11 mouse cellular contexts compared by ENCODE assay signal in the genomic region with DNA sequence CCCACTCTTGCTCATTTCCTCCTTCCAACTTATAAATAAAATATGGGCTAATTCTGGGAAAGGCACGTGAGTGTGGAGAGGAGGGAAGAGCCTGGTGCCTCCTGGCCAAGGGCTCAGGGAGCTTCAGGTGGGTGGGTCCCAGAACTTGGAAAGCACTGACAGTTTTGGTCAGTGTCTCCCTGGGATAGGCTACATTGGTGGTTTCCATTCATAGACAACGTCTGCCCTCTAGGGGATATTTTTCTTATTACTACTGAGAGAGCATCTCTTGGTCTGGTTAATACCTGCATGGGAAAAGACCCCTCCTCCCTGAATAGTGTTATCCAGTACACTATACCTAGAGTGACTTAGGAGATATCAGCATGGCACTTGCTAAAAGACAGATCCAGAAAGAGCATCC. TPM values are rescaled to one million over a fixed set of nuclear protein-coding genes. Genes with fewer than 3 reads are reported as not detected.
DNase-seq lines count a peak whose midpoint lies in the region; ATAC-seq and TF ChIP-seq lines count a peak whose summit lies in the region.
"Had no signal": no experiment of that assay in that cellular context is flagged by ENCODE, and none has a peak within 500 bp of the region (broad histone marks: within the 10 kb centered on the region; RNA-seq: fewer than 3 reads in every experiment).

No protein-coding gene starts in this region.

- DNase-seq in kidney, adult 9 months = peak; percentile 45
- DNase-seq in kidney, postnatal 4 days = no peak
- DNase-seq in CD4-positive helper T cell, adult 2 months (ENCODE audit: low read depth, low spot score) = peak; percentile 47
- peak; percentile 35 for DNase-seq in MN1 (ENCODE audit: low spot score)
- no peak for DNase-seq in right cerebral cortex, adult 2 months (ENCODE audit: low spot score in 2 of 2)
- no peak for DNase-seq in cerebellum, adult 11-12 months
- DNase-seq in layer of hippocampus, postnatal 36 days = no peak
- DNase-seq: thymus, postnatal 25 days had no signal

- H3K4me2 ChIP-seq in intestine, postnatal 0 days (replicated peaks; ENCODE audit: low read depth) = no peak overlapping the region
- H3K4me2 ChIP-seq: embryonic facial prominence, embryonic 13.5 days; limb, embryonic 15.5 days had no signal

- H3K4me1 ChIP-seq in intestine, postnatal 0 days (replicated peaks; ENCODE audit: control insufficient read depth, insufficient read depth, low read length) = no peaks in the 10 kb centered on the region
- H3K4me1 ChIP-seq: embryonic facial prominence, embryonic 13.5 days; limb, embryonic 15.5 days had no signal

- no peak overlapping the region for H3K9ac ChIP-seq in intestine, postnatal 0 days (ENCODE audit: low read depth, low read length)
- H3K9ac ChIP-seq: embryonic facial prominence, embryonic 13.5 days; limb, embryonic 15.5 days had no signal

- no peak overlapping the region for H3K4me3 ChIP-seq in intestine, postnatal 0 days (ENCODE audit: low read depth, low read length)
- H3K4me3 ChIP-seq: embryonic facial prominence, embryonic 13.5 days; limb, embryonic 15.5 days had no signal

- no peaks in the 10 kb centered on the region for H3K27me3 ChIP-seq in intestine, postnatal 0 days (replicated peaks; ENCODE audit: control insufficient read depth, insufficient read depth, low read length)
- H3K27me3 ChIP-seq: embryonic facial prominence, embryonic 13.5 days; limb, embryonic 15.5 days had no signal

- no peaks in the 10 kb centered on the region for H3K9me3 ChIP-seq in intestine, postnatal 0 days (ENCODE audit: control insufficient read depth)
- H3K9me3 ChIP-seq: embryonic facial prominence, embryonic 13.5 days; limb, embryonic 15.5 days had no signal

- TF ChIP-seq CTCF in intestine, postnatal 0 days (IDR thresholded peaks at IDR 0.05; ENCODE audit: low read depth) = peak; percentile 69

- no peaks in the 10 kb centered on the region for H3K36me3 ChIP-seq in intestine, postnatal 0 days (ENCODE audit: control insufficient read depth, insufficient read depth)
- H3K36me3 ChIP-seq: embryonic facial prominence, embryonic 13.5 days; limb, embryonic 15.5 days had no signal

- WGBS in intestine, postnatal 0 days = 7% methylated on average over 2 of the region's 2 CpGs

- no peak for ATAC-seq in intestine, postnatal 0 days

- H3K27ac ChIP-seq in intestine, postnatal 0 days (ENCODE audit: low read depth, low read length) = no peak overlapping the region
- H3K27ac ChIP-seq: embryonic facial prominence, embryonic 13.5 days; limb, embryonic 15.5 days had no signal

RNA-seq across cellular contexts. Expression of a gene that starts 22.8 kb away (rescaled TPM):
- 0.38 and 0.75 TPM in 2 replicates for polyA plus RNA-seq in intestine, postnatal 0 days (2015; fragmentation: Nextera tagmentation; extraction: Ambion mirVana)
- not detected for total RNA-seq in layer of hippocampus, postnatal 36 days (2021)

RNA-seq across cellular contexts. Expression of a gene that starts 50.4 kb away (rescaled TPM):
- not detected in 2 replicates for polyA plus RNA-seq in intestine, postnatal 0 days (2015; fragmentation: Nextera tagmentation; extraction: Ambion mirVana)
- not detected for total RNA-seq in layer of hippocampus, postnatal 36 days (2021)

Comparison
In these comparisons a context has a peak if more than half of its experiments do, and no peak if none do; other contexts are left out.
1. DNase-seq: peak in kidney, adult 9 months (single experiment), CD4-positive helper T cell, adult 2 months (single experiment) and MN1 (single experiment); none in kidney, postnatal 4 days (0 of 2), right cerebral cortex, adult 2 months (0 of 2), cerebellum, adult 11-12 months (single experiment) and layer of hippocampus, postnatal 36 days (0 of 2).